Mouse (Mus musculus): ENCODE data around the gene Mpz.

DNA sequence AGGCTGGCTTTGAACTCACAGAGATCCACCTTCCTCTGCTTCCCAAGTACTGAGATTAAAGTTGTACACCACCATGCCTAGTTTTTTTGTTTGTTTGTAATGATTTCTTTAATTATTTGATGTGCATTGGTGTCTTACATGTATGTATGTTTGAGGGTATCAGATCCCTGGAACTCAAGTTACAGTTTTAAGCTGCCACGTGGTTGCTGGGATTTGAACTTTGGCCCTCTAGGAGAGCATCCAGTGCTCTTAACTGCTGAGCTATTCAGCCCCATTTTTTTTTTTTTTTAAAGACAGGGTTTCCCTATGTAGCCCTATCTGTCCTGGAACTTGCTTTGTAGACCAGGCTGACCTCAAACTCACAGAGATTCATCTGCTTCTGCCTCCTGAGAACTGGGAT lies 19.5 kb upstream of the Mpz start:
- TF ChIP-seq CTCF (IDR thresholded peaks at IDR 0.05; ENCODE audit: low read depth, low read length), result no peak
- TF ChIP-seq POLR2A (IDR thresholded peaks at IDR 0.05; ENCODE audit: extremely low read depth, insufficient read depth, low read length), result no peak

Measured in liver, adult 2 months (tissue).